Mouse (Mus musculus): ENCODE measurements around the gene Cxxc4.

The Cxxc4 gene

DNA sequence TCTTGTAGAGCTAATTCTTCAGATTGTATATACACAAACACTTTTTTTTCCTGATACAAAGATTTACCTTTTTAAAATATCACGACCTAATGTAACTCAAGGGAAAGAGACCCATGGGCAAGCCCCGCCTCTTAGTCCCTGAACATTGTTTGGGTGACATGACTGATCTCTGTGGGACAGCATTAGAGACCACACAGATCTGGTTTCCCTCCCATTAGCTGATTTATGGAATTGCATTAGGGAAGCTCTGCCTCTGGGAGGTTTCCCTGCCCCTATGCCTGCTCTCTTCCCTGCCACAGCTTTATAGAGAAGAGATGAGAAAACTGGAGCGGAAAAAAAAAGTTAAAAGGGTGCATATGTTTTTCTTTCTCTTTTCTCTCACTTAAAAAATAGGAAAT lies 7.6 kb downstream of the Cxxc4 start:
- no peak for DNase-seq (ENCODE audit: low spot score in 2 of 2)

DNA sequence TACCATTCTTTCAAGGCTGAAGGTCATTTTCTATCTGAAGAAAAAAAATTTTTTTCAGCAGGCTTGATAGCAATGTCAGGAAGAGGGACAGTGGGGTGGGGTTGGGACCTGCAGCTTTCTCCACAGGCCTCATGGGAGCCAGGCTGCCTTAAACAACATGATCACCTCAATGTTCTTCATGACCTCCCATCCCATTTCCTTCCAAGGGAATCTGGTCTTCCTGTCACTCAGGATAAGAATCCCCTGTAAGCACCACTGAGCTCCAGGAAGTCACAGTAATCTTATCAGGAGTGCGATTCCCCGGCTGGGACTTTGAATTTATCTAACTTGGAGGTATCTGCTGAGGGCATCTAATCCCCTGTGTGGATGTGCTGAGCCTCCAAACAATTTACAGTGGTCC lies 17.9 kb downstream of the Cxxc4 start:
- no peak for DNase-seq (ENCODE audit: low spot score in 2 of 2)

DNA sequence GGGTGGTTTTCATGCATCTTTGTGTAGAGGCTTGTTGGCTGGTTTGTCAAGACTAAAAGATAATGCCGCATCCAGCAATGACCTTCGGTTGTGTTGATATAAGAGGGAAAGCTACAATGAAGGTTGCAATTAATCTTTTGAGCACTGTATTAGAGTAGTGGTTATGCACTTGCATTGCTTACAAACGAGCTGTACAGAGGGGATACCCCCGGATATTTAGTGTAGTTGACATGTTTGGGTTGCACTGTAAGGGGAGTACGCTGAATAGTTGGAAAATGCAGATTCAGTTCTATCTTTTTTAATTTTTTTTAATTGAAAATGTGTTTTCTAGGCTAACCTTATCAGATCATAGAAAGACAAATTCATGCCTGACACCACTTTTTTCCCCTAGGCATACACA lies 22.4 kb downstream of the Cxxc4 start:
- DNase-seq (ENCODE audit: low spot score in 2 of 2), result no peak

DNA sequence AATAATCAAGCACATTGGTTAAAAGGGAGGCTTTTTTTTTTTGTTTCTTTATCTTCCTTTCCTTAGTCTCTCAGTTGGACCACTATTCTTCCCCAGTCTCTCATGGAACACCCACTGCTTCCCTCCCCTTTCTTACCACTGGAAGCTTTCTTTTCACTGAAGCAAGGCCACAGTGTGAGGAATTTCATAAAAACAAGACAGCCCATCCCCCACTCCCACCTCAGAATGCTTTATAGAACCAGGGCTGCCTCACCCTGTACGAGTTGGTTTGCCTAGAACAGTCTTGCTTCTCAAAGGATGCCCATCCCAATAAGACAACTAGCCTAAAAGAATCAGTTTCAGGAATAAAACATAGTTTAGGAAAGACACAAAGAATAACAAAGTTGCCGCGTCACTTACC lies 23.0 kb downstream of the Cxxc4 start:
- no peak for DNase-seq (ENCODE audit: low spot score in 2 of 2)

DNA sequence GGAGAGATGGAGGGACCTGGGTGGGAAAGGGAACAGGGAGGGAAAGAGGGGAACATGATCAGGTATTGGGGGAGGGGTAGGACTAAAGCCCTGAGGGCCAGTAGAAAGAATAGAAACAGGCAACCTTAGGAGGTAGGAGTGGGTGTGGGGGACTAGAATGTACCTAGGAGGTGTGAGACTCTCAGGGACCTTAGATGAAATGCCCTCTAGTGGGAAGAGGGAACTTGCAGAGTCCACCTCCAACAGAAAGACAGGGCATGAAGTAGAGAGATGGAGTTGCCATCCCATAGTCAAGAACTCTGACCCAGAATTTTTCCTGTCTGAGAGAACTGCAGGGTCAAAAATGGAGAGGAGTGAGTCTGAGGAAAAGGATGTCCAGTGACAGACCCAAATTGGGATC lies 43.4 kb downstream of the Cxxc4 start:
- DNase-seq (ENCODE audit: low spot score in 2 of 2), result no peak

DNA sequence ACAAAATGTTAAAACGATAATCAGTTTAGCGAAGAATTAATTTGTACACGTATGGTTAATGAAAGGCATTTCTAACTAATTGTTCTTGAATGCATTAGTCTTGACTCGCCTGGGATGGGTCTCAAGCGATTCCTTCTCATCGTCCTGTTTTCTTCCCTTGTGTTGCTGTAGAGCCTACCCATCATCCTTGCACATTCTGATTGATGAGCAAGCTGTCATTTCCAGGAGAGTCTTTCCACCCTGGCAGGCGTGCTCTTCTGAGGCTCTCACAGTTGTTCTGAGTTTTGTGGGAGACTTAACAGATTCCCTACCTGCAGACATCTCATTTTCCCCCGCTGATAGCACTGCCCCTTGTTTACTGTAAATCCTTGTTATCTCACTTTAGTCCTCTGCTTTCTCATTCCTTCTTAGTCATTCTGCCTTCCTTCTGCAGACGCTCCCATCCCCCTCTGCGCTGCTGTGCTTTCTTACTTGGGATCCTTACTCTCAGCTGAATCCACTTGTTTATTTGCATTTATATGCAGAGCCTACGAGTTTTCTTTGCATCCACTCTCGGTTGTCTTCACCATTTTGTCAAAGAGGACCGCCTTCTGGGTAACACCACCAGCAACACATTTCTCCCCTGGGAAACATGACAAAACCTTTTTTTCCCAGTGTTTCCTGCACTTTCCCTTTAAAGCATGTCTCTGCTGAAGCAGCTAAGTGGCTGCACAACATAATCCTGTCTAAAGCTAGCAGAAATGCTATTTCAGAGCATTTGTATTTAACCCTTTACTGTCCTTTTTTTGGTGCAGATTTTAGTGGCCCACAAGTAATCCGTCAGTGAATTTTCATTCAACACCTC lies 45.5 kb downstream of the Cxxc4 start:
- no peak for DNase-seq (ENCODE audit: low spot score in 2 of 2)

DNA sequence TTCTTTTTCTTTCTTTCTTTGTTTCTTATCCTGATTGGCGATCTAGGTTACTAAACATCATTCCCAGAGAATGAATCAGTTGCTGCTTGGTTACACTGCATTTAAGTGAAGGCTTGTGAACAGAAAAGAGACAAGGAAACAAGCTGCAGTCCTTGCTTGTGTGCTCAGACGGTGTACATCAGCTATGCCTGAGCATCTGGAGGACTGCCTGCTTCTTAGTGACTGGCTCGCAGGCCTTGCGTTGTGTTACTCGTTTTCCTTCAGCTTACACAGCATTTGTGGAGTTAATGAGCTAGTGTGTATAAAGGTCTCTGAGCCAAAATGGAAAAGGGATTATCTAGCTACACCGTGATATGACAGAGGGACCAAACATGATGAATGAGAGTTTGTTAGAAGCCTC lies 58.9 kb downstream of the Cxxc4 start:
- DNase-seq (ENCODE audit: low spot score in 2 of 2), result no peak

DNA sequence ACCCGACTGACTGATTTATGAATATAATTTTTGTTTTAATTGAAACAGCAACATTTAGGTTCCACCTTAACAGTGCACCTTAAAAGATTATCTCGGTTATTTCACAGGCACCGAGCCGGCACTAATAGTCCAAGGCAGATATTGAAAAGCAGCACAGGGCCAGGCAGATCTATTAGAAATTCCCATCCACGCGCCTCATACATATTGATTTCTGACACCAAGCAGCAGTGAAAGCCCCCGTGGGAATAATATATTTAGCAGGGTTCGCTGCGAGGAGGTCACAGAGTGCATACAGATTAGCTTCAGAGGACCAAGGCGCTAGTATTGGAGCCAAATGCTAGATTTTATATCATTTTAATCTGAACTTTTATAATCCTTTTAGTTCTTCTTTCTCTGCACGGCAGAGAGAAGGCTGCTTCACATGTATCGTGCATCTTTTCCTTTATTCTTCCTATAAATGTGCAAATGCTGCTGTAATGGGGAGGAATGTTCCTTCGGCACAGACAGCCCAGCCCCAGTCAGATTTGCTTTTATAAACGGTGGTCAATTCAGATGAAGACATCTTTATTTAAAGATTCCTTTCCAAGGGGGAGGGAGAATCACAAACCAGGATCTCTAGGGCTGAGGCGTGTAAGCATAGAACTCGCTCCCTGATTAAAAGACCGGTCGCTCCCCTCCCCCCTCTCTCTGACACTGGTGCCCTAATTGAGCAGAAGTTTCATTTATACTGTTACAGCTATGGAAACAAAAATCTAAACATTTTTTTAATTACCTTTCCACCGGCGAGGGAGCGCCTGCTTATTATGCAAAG lies 66.6 kb downstream of the Cxxc4 start:
- DNase-seq (ENCODE audit: low spot score in 2 of 2), result no peak

DNA sequence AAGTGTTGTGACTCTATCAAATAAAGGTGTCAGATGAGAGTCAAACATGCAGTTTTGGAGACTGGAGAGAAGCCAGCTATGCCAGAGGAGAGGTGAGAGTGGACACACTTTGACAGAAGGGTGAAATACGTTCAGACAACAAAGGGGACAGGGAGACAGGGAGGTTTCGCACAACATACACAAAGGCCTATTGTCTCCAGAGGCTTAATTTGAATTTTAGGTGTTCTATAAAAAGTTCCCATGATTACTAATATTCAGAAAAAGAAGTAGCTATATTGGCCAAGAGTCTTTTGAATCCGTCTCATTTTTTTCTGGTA lies 67.2 kb downstream of the Cxxc4 start:
- DNase-seq (ENCODE audit: low spot score in 2 of 2), result no peak

DNA sequence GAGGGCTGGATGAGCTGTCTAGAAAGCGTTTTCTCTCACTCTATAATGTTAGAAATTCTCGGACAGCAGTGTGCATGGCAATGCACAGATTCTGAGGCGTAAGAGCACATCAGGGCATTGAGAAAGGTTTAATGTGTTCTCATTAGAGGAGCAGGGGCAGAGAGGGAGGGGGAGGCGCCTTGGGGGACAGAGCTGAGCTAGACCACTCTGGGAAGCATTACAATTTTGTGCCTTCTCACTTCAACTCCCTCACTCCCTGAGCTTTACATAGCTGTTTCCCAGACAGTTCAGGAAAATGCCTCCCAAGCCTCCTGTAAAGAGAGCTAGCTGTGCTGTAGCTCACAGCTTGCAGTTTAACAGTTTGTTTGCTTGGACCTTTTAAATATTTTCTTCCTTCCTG lies 70.2 kb downstream of the Cxxc4 start:
- no peak for DNase-seq (ENCODE audit: low spot score in 2 of 2)

DNA sequence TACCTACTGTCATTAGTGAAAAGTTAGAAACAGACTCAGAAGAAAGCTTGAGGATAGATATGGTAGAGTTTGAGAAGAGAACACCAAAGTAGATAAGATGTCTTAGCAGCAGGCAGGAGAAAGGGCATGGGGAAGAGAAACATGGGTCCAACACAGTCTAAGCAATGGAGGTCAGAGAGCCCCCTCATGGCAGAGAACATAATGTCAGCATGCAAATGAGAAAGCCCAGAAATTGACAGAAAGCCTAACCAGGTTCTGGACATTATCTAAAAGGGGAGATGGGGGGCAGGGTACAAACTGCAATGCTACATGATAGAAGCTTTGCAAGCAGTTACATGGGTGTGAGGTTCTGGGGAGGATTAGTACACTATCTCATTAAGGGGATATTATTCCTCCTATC lies 71.5 kb downstream of the Cxxc4 start:
- DNase-seq (ENCODE audit: low spot score in 2 of 2), result no peak
